Mouse (Mus musculus) left cerebral cortex, postnatal 14 days (tissue): ENCODE data around the gene BC005561. TPM values are rescaled to one million over a fixed set of nuclear protein-coding genes. Genes with fewer than 3 reads are reported as not detected.
"Not testable (repeated sequence)": the region's sequence is repeated elsewhere in the genome, so short reads cannot be mapped to it uniquely, and the experiment has no call there.

Source experiments
- DNase-seq, 2 experiments: peaks; one replicate each; pipeline ENCODE4 v3.0.0; 2021 to 2022; ENCODE audit warnings: low spot score in 2 of 2, mixed read lengths in 1 of 2
- intact Hi-C: fragments of 180-260 bp; cut with DNase I; formaldehyde crosslinking; loops from one replicate; pipeline ENCODE4 v1.15.1; 2025
- total RNA-seq, 2 experiments: library from RNA; stranded (reverse); gene quantifications; 2 replicates each; pipeline ENCODE4 v1.2.3; 2021

Gene BC005561
- total RNA-seq, 2 experiments from 2014 or later = 13.0 to 14.4 TPM

GRCm38 (mm10) chr5:104568079-104568478 lies 59.9 kb downstream of the BC005561 start:
- DNase-seq = not testable (repeated sequence)

GRCm38 (mm10) chr5:104570766-104571165 lies 62.6 kb downstream of the BC005561 start:
- peak; percentile 49 to 52 for DNase-seq
- intact Hi-C loops = no loop called here

More at GRCm38 (mm10) chr5:104568079-104568478, 59.9 kb downstream of the BC005561 start:
- intact Hi-C loops = not testable (repeated sequence)

- intact Hi-C loops = not testable (repeated sequence)
- peak; percentile 93 to 99 for DNase-seq
Observed at GRCm38 (mm10) chr5:104571282-104571921, 63.2 kb downstream of the BC005561 start.

Other genes starting within 250 kb of the BC005561 start
- under 1 TPM; 0.29 to 0.32 TPM for gene Ibsp, start 209.2 kb upstream of the BC005561 start, total RNA-seq
- not detected for gene Mepe, start 183.0 kb upstream of the BC005561 start, total RNA-seq
- gene Spp1, start 73.2 kb upstream of the BC005561 start, total RNA-seq = 1 to 10 TPM; 7.5 TPM
- 10 to 100 TPM; 25.2 to 26.7 TPM for gene Pkd2, start 48.9 kb upstream of the BC005561 start, total RNA-seq